Mouse (Mus musculus): ENCODE measurements around the gene Lrrfip1. TPM values are rescaled to one million over a fixed set of nuclear protein-coding genes. Genes with fewer than 3 reads are reported as not detected.

Gene Lrrfip1
- polyA plus RNA-seq, 1 experiment: 74.1 TPM

Other genes starting within 250 kb of the Lrrfip1 start
- 38.6 TPM for gene Col6a3, start 154.8 kb upstream of the Lrrfip1 start, polyA plus RNA-seq (2012; fragmentation: generic; extraction: Trizol)
- 0.07 TPM for gene Mlph, start 83.7 kb upstream of the Lrrfip1 start, polyA plus RNA-seq (2012; fragmentation: generic; extraction: Trizol)
- not detected for gene Prlh, start 45.6 kb upstream of the Lrrfip1 start, polyA plus RNA-seq (2012; fragmentation: generic; extraction: Trizol)
- 0.02 TPM for gene Rab17, start 29.1 kb upstream of the Lrrfip1 start, polyA plus RNA-seq (2012; fragmentation: generic; extraction: Trizol)
- not detected for gene Rbm44, start 146.4 kb downstream of the Lrrfip1 start, polyA plus RNA-seq (2012; fragmentation: generic; extraction: Trizol)
- 2.1 TPM for gene Ramp1, start 181.1 kb downstream of the Lrrfip1 start, polyA plus RNA-seq (2012; fragmentation: generic; extraction: Trizol)

All from C2C12 (cell line).